Mouse (Mus musculus): ENCODE results near the gene Klhl1. TPM values are rescaled to one million over a fixed set of nuclear protein-coding genes. Genes with fewer than 3 reads are reported as not detected.

Klhl1 gene
- polyA plus RNA-seq (2015; fragmentation: Nextera tagmentation; extraction: Ambion mirVana) = not detected in 2 replicates

- H3K9ac ChIP-seq = no peak within 1 kb of the TSS
- H3K4me1 ChIP-seq (replicated peaks) = no peaks in the 10 kb centered on the region
- no peaks in the 10 kb centered on the region for H3K36me3 ChIP-seq (replicated peaks)
- H3K27me3 ChIP-seq = no peaks in the 10 kb centered on the region
- no peak within 1 kb of the TSS for H3K27ac ChIP-seq (replicated peaks)
- H3K4me2 ChIP-seq = peak within 1 kb of the TSS; percentile 4; the same call in 1 of the 2 replicates
- no peak for ATAC-seq (ENCODE audit: insufficient read depth)
- no peaks in the 10 kb centered on the region for H3K9me3 ChIP-seq (replicated peaks)
- no peak within 1 kb of the TSS for H3K4me3 ChIP-seq (replicated peaks)
- WGBS (ENCODE audit: insufficient replicate concordance) = 43% methylated on average over 13 of the region's 13 CpGs
Observed at GRCm38 (mm10) chr14:96518954-96519682, at the start of gene Klhl1. Klhl1 (minus strand) TSS chr14:96519102.

GRCm38 (mm10) chr14:96553668-96554067, 34.8 kb upstream of the Klhl1 start:
- Histone ChIP-seq H3K27me3 (no peaks in the 10 kb centered on the region), H3K9me3 (replicated peaks) (no peaks in the 10 kb centered on the region), H3K4me1 (replicated peaks) (no peaks in the 10 kb centered on the region), H3K4me3 (replicated peaks) (no peak overlapping the region), H3K36me3 (replicated peaks) (no peaks in the 10 kb centered on the region), H3K4me2 (no peak overlapping the region), H3K9ac (no peak overlapping the region), H3K27ac (replicated peaks) (no peak overlapping the region)
- ATAC-seq (ENCODE audit: insufficient read depth) = no peak
- 56% methylated on average over 2 of the region's 2 CpGs for WGBS (ENCODE audit: insufficient replicate concordance)

GRCm38 (mm10) chr14:96518151-96518953, 550 bp downstream of the Klhl1 start:
- H3K36me3 ChIP-seq (replicated peaks) = no peaks in the 10 kb centered on the region
- H3K4me2 ChIP-seq = peak overlapping the region; percentile 4; the same call in 1 of the 2 replicates
- no peak overlapping the region for H3K4me3 ChIP-seq (replicated peaks)
- H3K4me1 ChIP-seq (replicated peaks) = no peaks in the 10 kb centered on the region
- 2% methylated on average over 35 of the region's 35 CpGs for WGBS (ENCODE audit: insufficient replicate concordance)
- no peak overlapping the region for H3K9ac ChIP-seq
- ATAC-seq (ENCODE audit: insufficient read depth) = no peak
- no peaks in the 10 kb centered on the region for H3K27me3 ChIP-seq
- no peaks in the 10 kb centered on the region for H3K9me3 ChIP-seq (replicated peaks)
- no peak overlapping the region for H3K27ac ChIP-seq (replicated peaks)

GRCm38 (mm10) chr14:96517727-96518126, 1.2 kb downstream of the Klhl1 start:
- Histone ChIP-seq H3K9ac (no peak overlapping the region), H3K27ac (replicated peaks) (no peak overlapping the region), H3K9me3 (replicated peaks) (no peaks in the 10 kb centered on the region), H3K4me1 (replicated peaks) (no peaks in the 10 kb centered on the region), H3K4me3 (replicated peaks) (no peak overlapping the region), H3K27me3 (no peaks in the 10 kb centered on the region), H3K4me2 (no peak overlapping the region), H3K36me3 (replicated peaks) (no peaks in the 10 kb centered on the region)
- 13% methylated on average over 9 of the region's 9 CpGs for WGBS (ENCODE audit: insufficient replicate concordance)
- no peak for ATAC-seq (ENCODE audit: insufficient read depth)

GRCm38 (mm10) chr14:96499936-96500335, 19.0 kb downstream of the Klhl1 start:
- Histone ChIP-seq H3K27me3 (no peaks in the 10 kb centered on the region), H3K9ac (no peak overlapping the region), H3K27ac (replicated peaks) (no peak overlapping the region), H3K9me3 (replicated peaks) (no peaks in the 10 kb centered on the region), H3K4me1 (replicated peaks) (no peaks in the 10 kb centered on the region), H3K36me3 (replicated peaks) (no peaks in the 10 kb centered on the region), H3K4me3 (replicated peaks) (no peak overlapping the region), H3K4me2 (no peak overlapping the region)
- 50% methylated on average over 2 of the region's 2 CpGs for WGBS (ENCODE audit: insufficient replicate concordance)
- ATAC-seq (ENCODE audit: insufficient read depth) = no peak

GRCm38 (mm10) chr14:96471812-96472211, 47.1 kb downstream of the Klhl1 start:
- no peaks in the 10 kb centered on the region for H3K27me3 ChIP-seq
- H3K9me3 ChIP-seq (replicated peaks) = no peaks in the 10 kb centered on the region
- no peak overlapping the region for H3K4me2 ChIP-seq
- WGBS (ENCODE audit: insufficient replicate concordance) = 66% methylated on average over 2 of the region's 2 CpGs
- no peak overlapping the region for H3K9ac ChIP-seq
- H3K27ac ChIP-seq (replicated peaks) = no peak overlapping the region
- no peaks in the 10 kb centered on the region for H3K4me1 ChIP-seq (replicated peaks)
- no peak for ATAC-seq (ENCODE audit: insufficient read depth)
- H3K36me3 ChIP-seq (replicated peaks) = no peaks in the 10 kb centered on the region
- H3K4me3 ChIP-seq (replicated peaks) = no peak overlapping the region

GRCm38 (mm10) chr14:96471336-96471735, 47.6 kb downstream of the Klhl1 start:
- no peak for ATAC-seq (ENCODE audit: insufficient read depth)
- H3K27ac ChIP-seq (replicated peaks) = no peak overlapping the region
- no peak overlapping the region for H3K9ac ChIP-seq
- H3K4me2 ChIP-seq = no peak overlapping the region
- no peaks in the 10 kb centered on the region for H3K36me3 ChIP-seq (replicated peaks)
- H3K4me3 ChIP-seq (replicated peaks) = no peak overlapping the region
- H3K4me1 ChIP-seq (replicated peaks) = no peaks in the 10 kb centered on the region
- H3K9me3 ChIP-seq (replicated peaks) = no peaks in the 10 kb centered on the region
- H3K27me3 ChIP-seq = no peaks in the 10 kb centered on the region

- Histone ChIP-seq H3K27me3 (no peaks in the 10 kb centered on the region), H3K9ac (no peak overlapping the region), H3K4me1 (replicated peaks) (no peaks in the 10 kb centered on the region), H3K36me3 (replicated peaks) (no peaks in the 10 kb centered on the region), H3K4me2 (no peak overlapping the region), H3K9me3 (replicated peaks) (no peaks in the 10 kb centered on the region), H3K4me3 (replicated peaks) (no peak overlapping the region), H3K27ac (replicated peaks) (no peak overlapping the region)
- WGBS (ENCODE audit: insufficient replicate concordance) = 41% methylated on average over 2 of the region's 2 CpGs
- ATAC-seq (ENCODE audit: insufficient read depth) = no peak
Observed at GRCm38 (mm10) chr14:96461756-96462155, 57.1 kb downstream of the Klhl1 start.

GRCm38 (mm10) chr14:96392032-96392737, 126.7 kb downstream of the Klhl1 start:
- Histone ChIP-seq H3K27ac (replicated peaks) (no peak overlapping the region), H3K36me3 (replicated peaks) (no peaks in the 10 kb centered on the region), H3K4me3 (replicated peaks) (no peak overlapping the region), H3K4me2 (no peak overlapping the region), H3K9me3 (replicated peaks) (no peaks in the 10 kb centered on the region), H3K9ac (no peak overlapping the region), H3K27me3 (no peaks in the 10 kb centered on the region), H3K4me1 (replicated peaks) (no peaks in the 10 kb centered on the region)
- ATAC-seq (ENCODE audit: insufficient read depth) = no peak

- H3K27ac ChIP-seq (replicated peaks) = no peak overlapping the region
- WGBS (ENCODE audit: insufficient replicate concordance) = 62% methylated on average over 3 of the region's 3 CpGs
- no peak overlapping the region for H3K4me2 ChIP-seq
- no peaks in the 10 kb centered on the region for H3K36me3 ChIP-seq (replicated peaks)
- ATAC-seq (ENCODE audit: insufficient read depth) = no peak
- no peak overlapping the region for H3K4me3 ChIP-seq (replicated peaks)
- H3K9me3 ChIP-seq (replicated peaks) = no peaks in the 10 kb centered on the region
- H3K27me3 ChIP-seq = no peaks in the 10 kb centered on the region
- no peak overlapping the region for H3K9ac ChIP-seq
- no peaks in the 10 kb centered on the region for H3K4me1 ChIP-seq (replicated peaks)
Observed at GRCm38 (mm10) chr14:96362727-96363126, 156.2 kb downstream of the Klhl1 start.

- H3K4me1 ChIP-seq (replicated peaks) = no peaks in the 10 kb centered on the region
- 76% methylated on average over 1 of the region's 1 CpGs for WGBS (ENCODE audit: insufficient replicate concordance)
- H3K9me3 ChIP-seq (replicated peaks) = no peaks in the 10 kb centered on the region
- H3K36me3 ChIP-seq (replicated peaks) = no peaks in the 10 kb centered on the region
- no peak overlapping the region for H3K4me3 ChIP-seq (replicated peaks)
- no peak overlapping the region for H3K27ac ChIP-seq (replicated peaks)
- no peaks in the 10 kb centered on the region for H3K27me3 ChIP-seq
- H3K9ac ChIP-seq = no peak overlapping the region
- ATAC-seq (ENCODE audit: insufficient read depth) = no peak
- no peak overlapping the region for H3K4me2 ChIP-seq
Observed at GRCm38 (mm10) chr14:96348220-96348619, 170.7 kb downstream of the Klhl1 start.

Measured in liver, embryonic 15.5 days (tissue).